Mouse (Mus musculus): ENCODE measurements around the gene Olfm4. TPM values are rescaled to one million over a fixed set of nuclear protein-coding genes. Genes with fewer than 3 reads are reported as not detected.

Olfm4 gene
- polyA plus RNA-seq, 1 experiment from 2014 or later: 1.8 TPM

GRCm38 (mm10) chr14:79970928-79971738 lies 12.7 kb upstream of the Olfm4 start:
- no peaks in the 10 kb centered on the region for H3K9me3 ChIP-seq (ENCODE audit: low read length)
- 48% methylated on average over 14 of the region's 14 CpGs for WGBS
- H3K4me2 ChIP-seq (replicated peaks; ENCODE audit: low read depth, low read length): no peak overlapping the region
- H3K27ac ChIP-seq (ENCODE audit: low read length): no peak overlapping the region
- 0 out of 2 replicates have a peak, but pooled peaks cover 5% of the 10 kb centered on the region for H3K4me1 ChIP-seq (ENCODE audit: insufficient read depth, low read length)
- no peaks in the 10 kb centered on the region for H3K36me3 ChIP-seq (ENCODE audit: insufficient read depth, low read length)
- H3K9ac ChIP-seq (replicated peaks; ENCODE audit: low read length): no peak overlapping the region
- no peak overlapping the region for H3K4me3 ChIP-seq (ENCODE audit: low read length)
- no peak for ATAC-seq (ENCODE audit: low FRiP score, low TSS enrichment)
- no peaks in the 10 kb centered on the region for H3K27me3 ChIP-seq (ENCODE audit: insufficient read depth, low read length)

DNA sequence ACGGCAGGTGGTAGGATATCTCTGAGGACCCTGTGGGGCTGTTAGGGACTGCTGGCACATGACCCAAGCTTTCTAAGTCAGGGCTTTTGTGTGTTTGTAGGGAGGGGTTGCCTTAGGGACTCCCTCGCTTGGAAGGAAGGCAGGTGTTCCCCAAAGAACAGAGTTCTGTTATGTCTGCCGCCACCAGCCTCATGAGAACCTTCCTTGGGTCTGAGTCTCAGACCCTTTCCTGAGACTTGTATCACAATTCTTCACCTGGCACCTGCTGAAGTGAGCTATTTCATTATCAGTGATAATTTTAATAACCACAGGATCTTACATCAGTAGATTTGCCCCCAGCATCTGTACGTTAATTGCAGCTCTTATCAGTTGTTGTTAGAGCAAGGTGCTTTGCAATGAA lies 2.4 kb upstream of the Olfm4 start:
- Histone ChIP-seq H3K36me3 (ENCODE audit: insufficient read depth, low read length) (no peaks in the 10 kb centered on the region), H3K4me3 (ENCODE audit: low read length) (no peak overlapping the region), H3K4me1 (ENCODE audit: insufficient read depth, low read length) (peaks cover 6% of the 10 kb centered on the region; the same call in 1 of the 2 replicates), H3K9me3 (ENCODE audit: low read length) (no peaks in the 10 kb centered on the region), H3K4me2 (replicated peaks; ENCODE audit: low read depth, low read length) (no peak overlapping the region), H3K27ac (ENCODE audit: low read length) (no peak overlapping the region), H3K27me3 (ENCODE audit: insufficient read depth, low read length) (no peaks in the 10 kb centered on the region), H3K9ac (replicated peaks; ENCODE audit: low read length) (no peak overlapping the region)
- WGBS: 84% methylated on average over 4 of the region's 4 CpGs
- ATAC-seq (ENCODE audit: low FRiP score, low TSS enrichment): no peak

- ATAC-seq (ENCODE audit: low FRiP score, low TSS enrichment): no peak
These were observed 1.3 kb downstream of the Olfm4 start for GRCm38 (mm10) chr14:79985137-79985670.

DNA sequence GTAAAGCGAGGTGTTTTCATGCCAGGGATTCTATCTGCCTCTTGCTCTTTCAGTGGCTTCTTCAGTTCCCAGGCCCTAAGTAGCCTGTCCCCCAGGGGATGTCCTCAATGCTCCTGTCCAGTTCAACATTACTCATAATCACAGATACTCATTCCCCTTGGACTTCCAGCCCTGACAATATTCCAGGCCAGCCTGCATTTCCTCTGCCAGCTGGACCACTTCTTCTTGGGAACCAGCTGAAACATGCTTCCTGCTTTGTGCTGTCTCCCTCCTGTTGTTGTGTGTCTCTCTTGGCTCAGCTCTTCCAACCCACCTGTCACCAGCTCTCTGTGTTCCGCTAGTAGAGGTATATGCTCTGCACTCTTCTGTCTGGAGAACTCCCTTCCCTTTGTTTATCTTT lies 1.8 kb downstream of the Olfm4 start:
- Histone ChIP-seq H3K27me3 (ENCODE audit: insufficient read depth, low read length) (no peaks in the 10 kb centered on the region), H3K36me3 (ENCODE audit: insufficient read depth, low read length) (no peaks in the 10 kb centered on the region), H3K9ac (replicated peaks; ENCODE audit: low read length) (no peak overlapping the region), H3K4me1 (ENCODE audit: insufficient read depth, low read length) (peaks cover 22% of the 10 kb centered on the region), H3K27ac (ENCODE audit: low read length) (no peak overlapping the region), H3K9me3 (ENCODE audit: low read length) (no peaks in the 10 kb centered on the region), H3K4me2 (replicated peaks; ENCODE audit: low read depth, low read length) (no peak overlapping the region), H3K4me3 (ENCODE audit: low read length) (no peak overlapping the region)
- ATAC-seq (ENCODE audit: low FRiP score, low TSS enrichment): no peak
- WGBS: 88% methylated on average over 2 of the region's 2 CpGs

More at GRCm38 (mm10) chr14:79985137-79985670, 1.3 kb downstream of the Olfm4 start:
- Histone ChIP-seq H3K9me3 (ENCODE audit: low read length) (no peaks in the 10 kb centered on the region), H3K4me1 (ENCODE audit: insufficient read depth, low read length) (peaks cover 22% of the 10 kb centered on the region), H3K4me2 (replicated peaks; ENCODE audit: low read depth, low read length) (no peak overlapping the region), H3K36me3 (ENCODE audit: insufficient read depth, low read length) (no peaks in the 10 kb centered on the region), H3K27ac (ENCODE audit: low read length) (no peak overlapping the region), H3K4me3 (ENCODE audit: low read length) (no peak overlapping the region), H3K27me3 (ENCODE audit: insufficient read depth, low read length) (no peaks in the 10 kb centered on the region), H3K9ac (replicated peaks; ENCODE audit: low read length) (no peak overlapping the region)
- WGBS: 80% methylated on average over 7 of the region's 7 CpGs

GRCm38 (mm10) chr14:79986831-79987230 lies 3.0 kb downstream of the Olfm4 start:
- Histone ChIP-seq H3K9me3 (ENCODE audit: low read length) (no peaks in the 10 kb centered on the region), H3K4me1 (ENCODE audit: insufficient read depth, low read length) (peaks cover 22% of the 10 kb centered on the region), H3K27me3 (ENCODE audit: insufficient read depth, low read length) (no peaks in the 10 kb centered on the region), H3K27ac (ENCODE audit: low read length) (peak overlapping the region; percentile 8; the same call in 1 of the 2 replicates), H3K4me2 (replicated peaks; ENCODE audit: low read depth, low read length) (no peak overlapping the region), H3K4me3 (ENCODE audit: low read length) (no peak overlapping the region), H3K9ac (replicated peaks; ENCODE audit: low read length) (no peak overlapping the region), H3K36me3 (ENCODE audit: insufficient read depth, low read length) (no peaks in the 10 kb centered on the region)
- WGBS: 27% methylated on average over 8 of the region's 8 CpGs
- peak; percentile 83 for ATAC-seq (ENCODE audit: low FRiP score, low TSS enrichment)

DNA sequence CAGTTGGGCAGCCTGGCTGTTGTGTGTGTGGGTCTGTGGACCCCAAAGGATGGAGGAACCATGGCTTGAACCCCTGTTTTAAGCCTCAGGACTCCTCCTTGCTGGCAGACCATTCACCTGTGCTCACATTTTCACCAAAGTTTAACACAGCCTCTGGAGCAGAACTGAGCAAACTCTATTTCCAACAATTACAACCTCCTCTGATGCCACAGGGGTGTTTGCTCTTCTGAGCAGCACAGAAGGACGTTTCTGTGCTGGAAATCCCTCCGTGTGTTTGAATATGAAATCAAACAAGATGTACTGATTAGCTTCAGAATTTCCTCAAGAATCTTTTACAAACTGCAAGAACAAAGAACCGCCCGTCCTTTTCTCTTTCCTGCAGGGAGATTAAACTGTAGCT lies 5.9 kb downstream of the Olfm4 start:
- Histone ChIP-seq H3K9me3 (ENCODE audit: low read length) (no peaks in the 10 kb centered on the region), H3K4me2 (replicated peaks; ENCODE audit: low read depth, low read length) (no peak overlapping the region), H3K4me3 (ENCODE audit: low read length) (no peak overlapping the region), H3K27ac (ENCODE audit: low read length) (no peak overlapping the region), H3K4me1 (ENCODE audit: insufficient read depth, low read length) (peaks cover 22% of the 10 kb centered on the region), H3K9ac (replicated peaks; ENCODE audit: low read length) (no peak overlapping the region), H3K36me3 (ENCODE audit: insufficient read depth, low read length) (no peaks in the 10 kb centered on the region), H3K27me3 (ENCODE audit: insufficient read depth, low read length) (no peaks in the 10 kb centered on the region)
- 44% methylated on average over 4 of the region's 4 CpGs for WGBS
- no peak for ATAC-seq (ENCODE audit: low FRiP score, low TSS enrichment)

DNA sequence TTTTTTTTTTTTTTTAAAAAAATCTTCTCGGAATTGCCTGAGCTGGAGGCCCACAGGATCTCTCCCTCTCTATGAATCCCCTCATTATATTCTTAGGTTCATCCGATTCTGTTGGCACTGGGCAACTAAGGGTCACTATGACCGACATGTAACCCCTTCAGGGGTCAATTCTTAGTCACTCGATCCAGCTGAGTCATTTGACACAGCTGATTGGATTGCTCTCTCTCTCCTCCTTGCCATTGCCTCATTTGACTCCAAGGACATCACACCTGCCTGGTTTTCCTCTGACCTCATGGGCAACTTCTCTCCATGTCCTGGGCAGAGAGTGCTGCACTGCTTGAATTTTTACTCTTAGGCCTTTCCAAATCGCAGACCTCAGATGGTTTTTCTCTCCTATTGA lies 6.7 kb downstream of the Olfm4 start:
- WGBS: 45% methylated on average over 5 of the region's 5 CpGs
- Histone ChIP-seq H3K9ac (replicated peaks; ENCODE audit: low read length) (no peak overlapping the region), H3K4me1 (ENCODE audit: insufficient read depth, low read length) (peaks cover 22% of the 10 kb centered on the region)

DNA sequence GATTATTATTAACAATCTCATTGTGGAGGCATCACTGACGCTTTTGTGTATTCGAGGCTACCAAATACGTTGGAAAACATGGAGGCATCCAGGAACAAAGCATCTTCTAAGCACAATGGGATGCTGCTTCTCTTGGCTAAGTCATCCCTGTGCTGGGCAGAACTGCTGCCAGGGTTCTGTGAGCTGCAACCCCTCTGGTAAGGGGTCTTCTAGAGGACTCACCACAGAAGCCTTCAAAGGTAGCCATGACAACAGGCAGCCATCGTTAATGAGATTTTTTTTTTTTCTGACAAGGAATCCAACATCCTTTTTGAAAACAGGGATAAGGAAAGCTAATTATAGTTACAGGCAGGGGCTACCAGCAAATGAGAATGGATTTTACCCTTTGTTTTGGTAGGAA lies 13.7 kb downstream of the Olfm4 start:
- Histone ChIP-seq H3K4me3 (ENCODE audit: low read length) (no peak overlapping the region), H3K4me1 (ENCODE audit: insufficient read depth, low read length) (peaks cover 14% of the 10 kb centered on the region), H3K36me3 (ENCODE audit: insufficient read depth, low read length) (no peaks in the 10 kb centered on the region), H3K9me3 (ENCODE audit: low read length) (no peaks in the 10 kb centered on the region), H3K27ac (ENCODE audit: low read length) (no peak overlapping the region), H3K27me3 (ENCODE audit: insufficient read depth, low read length) (no peaks in the 10 kb centered on the region), H3K4me2 (replicated peaks; ENCODE audit: low read depth, low read length) (no peak overlapping the region), H3K9ac (replicated peaks; ENCODE audit: low read length) (no peak overlapping the region)
- WGBS: 81% methylated on average over 4 of the region's 4 CpGs
- ATAC-seq (ENCODE audit: low FRiP score, low TSS enrichment): no peak

More for the DNA sequence above, 6.7 kb downstream of the Olfm4 start:
- Histone ChIP-seq H3K9me3 (ENCODE audit: low read length) (no peaks in the 10 kb centered on the region), H3K4me3 (ENCODE audit: low read length) (no peak overlapping the region), H3K27me3 (ENCODE audit: insufficient read depth, low read length) (no peaks in the 10 kb centered on the region), H3K36me3 (ENCODE audit: insufficient read depth, low read length) (no peaks in the 10 kb centered on the region), H3K4me2 (replicated peaks; ENCODE audit: low read depth, low read length) (no peak overlapping the region), H3K27ac (ENCODE audit: low read length) (no peak overlapping the region)
- ATAC-seq (ENCODE audit: low FRiP score, low TSS enrichment): 0 out of 2 replicates have a peak, but pooled peaks have one; percentile 28

- Histone ChIP-seq H3K9ac (replicated peaks; ENCODE audit: low read length) (no peak overlapping the region), H3K27me3 (ENCODE audit: insufficient read depth, low read length) (no peaks in the 10 kb centered on the region), H3K4me2 (replicated peaks; ENCODE audit: low read depth, low read length) (peak overlapping the region; percentile 8), H3K27ac (ENCODE audit: low read length) (peak overlapping the region; percentile 70), H3K4me3 (ENCODE audit: low read length) (no peak overlapping the region), H3K4me1 (ENCODE audit: insufficient read depth, low read length) (peaks cover 18% of the 10 kb centered on the region), H3K9me3 (ENCODE audit: low read length) (no peaks in the 10 kb centered on the region), H3K36me3 (ENCODE audit: insufficient read depth, low read length) (no peaks in the 10 kb centered on the region)
- 10% methylated on average over 8 of the region's 8 CpGs for WGBS
- ATAC-seq (ENCODE audit: low FRiP score, low TSS enrichment): peak; percentile 91
These were observed 16.2 kb downstream of the Olfm4 start for GRCm38 (mm10) chr14:80000110-80000531.

GRCm38 (mm10) chr14:80007686-80008085 lies 23.8 kb downstream of the Olfm4 start:
- Histone ChIP-seq H3K4me3 (ENCODE audit: low read length) (no peak overlapping the region), H3K36me3 (ENCODE audit: insufficient read depth, low read length) (no peaks in the 10 kb centered on the region), H3K9me3 (ENCODE audit: low read length) (no peaks in the 10 kb centered on the region), H3K27ac (ENCODE audit: low read length) (no peak overlapping the region), H3K4me2 (replicated peaks; ENCODE audit: low read depth, low read length) (no peak overlapping the region), H3K4me1 (ENCODE audit: insufficient read depth, low read length) (peaks cover 8% of the 10 kb centered on the region), H3K27me3 (ENCODE audit: insufficient read depth, low read length) (no peaks in the 10 kb centered on the region), H3K9ac (replicated peaks; ENCODE audit: low read length) (no peak overlapping the region)
- 55% methylated on average over 3 of the region's 3 CpGs for WGBS
- no peak for ATAC-seq (ENCODE audit: low FRiP score, low TSS enrichment)
